Mouse (Mus musculus): Measurements from ENCODE around the gene Pold1.

Gene Pold1

DNA sequence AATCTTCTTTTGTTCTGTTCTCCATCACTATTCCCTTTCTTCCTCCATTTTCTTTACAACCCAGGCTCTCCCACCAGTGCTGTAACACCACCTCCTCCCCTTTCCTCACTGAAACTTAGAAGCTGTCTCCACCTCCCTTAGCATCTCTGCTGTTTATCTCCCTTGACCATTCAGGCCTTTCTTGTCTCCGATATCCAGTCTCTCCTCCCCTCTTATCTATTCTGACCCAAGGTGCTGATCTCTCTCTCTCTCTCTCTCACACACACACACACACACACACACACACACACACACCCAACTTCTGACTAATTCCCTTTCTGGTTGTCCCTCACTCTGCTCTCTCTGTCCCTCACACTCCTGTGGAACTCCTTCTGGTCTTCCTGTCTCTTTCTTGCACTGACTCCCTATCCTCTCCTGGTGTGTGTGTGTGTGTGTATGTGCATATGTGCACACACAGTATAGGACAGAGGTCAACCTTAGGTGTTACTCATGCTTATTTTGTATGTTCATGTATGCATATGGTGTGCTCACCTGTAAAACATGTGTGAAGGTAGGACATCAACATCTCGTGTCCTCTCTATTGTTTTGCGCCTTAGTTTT is 65.7 kb downstream of the Pold1 start:
- no peak for DNase-seq
